Mouse (Mus musculus) stomach, embryonic 15.5 days (tissue): ENCODE measurements at regions not wholly inside any gene's neighbourhood (a gene's known extent, or its start where the extent isn't known, plus 50 kb on each side); places are given as distances from the start of the nearest gene placed in this dataset.

Source experiments
- ATAC-seq: fragments of 200-750 bp; cut with Nextera tagmentation; 2 replicates; pipeline ENCODE4 v1.8.0; 2017; ENCODE audit warnings: low read depth, moderate number of reproducible peaks, moderate TSS enrichment; ENCODE audit not compliant: insufficient read depth, low FRiP score
- H3K27ac ChIP-seq: fragments of 300-500 bp; sonication (generic); 2 replicates; pipeline ENCODE4 v1.5.1; 2015; ENCODE audit warnings: mild to moderate bottlenecking, inconsistent platforms
- H3K27me3 ChIP-seq: fragments of 300-500 bp; sonication (generic); replicated peaks from 2 replicates; pipeline ENCODE4 v1.6.1; 2015; ENCODE audit warnings: inconsistent platforms
- H3K36me3 ChIP-seq: fragments of 300-500 bp; sonication (generic); 2 replicates; pipeline ENCODE4 v1.6.1; 2015; ENCODE audit warnings: inconsistent platforms
- H3K4me1 ChIP-seq: fragments of 300-500 bp; sonication (generic); 2 replicates; pipeline ENCODE4 v1.6.1; 2015; ENCODE audit warnings: inconsistent platforms
- H3K4me2 ChIP-seq: fragments of 300-500 bp; sonication (generic); 2 replicates; pipeline ENCODE4 v1.6.1; 2015; ENCODE audit warnings: mild to moderate bottlenecking, inconsistent platforms
- H3K4me3 ChIP-seq: fragments of 300-500 bp; sonication (generic); replicated peaks from 2 replicates; pipeline ENCODE4 v1.5.1; 2015; ENCODE audit warnings: inconsistent platforms
- H3K9ac ChIP-seq: fragments of 300-500 bp; sonication (generic); 2 replicates; pipeline ENCODE4 v1.6.1; 2015; ENCODE audit warnings: inconsistent platforms
- H3K9me3 ChIP-seq: fragments of 300-500 bp; sonication (generic); 2 replicates; pipeline ENCODE4 v1.6.1; 2016; ENCODE audit warnings: inconsistent platforms
- WGBS: fragments of 180-500 bp; shearing (Covaris S2); methylation state at CpG from one replicate; pipeline ENCODE4 v1.1.7; 2015; 5-methylcytosine and 5-hydroxymethylcytosine counted together

DNA sequence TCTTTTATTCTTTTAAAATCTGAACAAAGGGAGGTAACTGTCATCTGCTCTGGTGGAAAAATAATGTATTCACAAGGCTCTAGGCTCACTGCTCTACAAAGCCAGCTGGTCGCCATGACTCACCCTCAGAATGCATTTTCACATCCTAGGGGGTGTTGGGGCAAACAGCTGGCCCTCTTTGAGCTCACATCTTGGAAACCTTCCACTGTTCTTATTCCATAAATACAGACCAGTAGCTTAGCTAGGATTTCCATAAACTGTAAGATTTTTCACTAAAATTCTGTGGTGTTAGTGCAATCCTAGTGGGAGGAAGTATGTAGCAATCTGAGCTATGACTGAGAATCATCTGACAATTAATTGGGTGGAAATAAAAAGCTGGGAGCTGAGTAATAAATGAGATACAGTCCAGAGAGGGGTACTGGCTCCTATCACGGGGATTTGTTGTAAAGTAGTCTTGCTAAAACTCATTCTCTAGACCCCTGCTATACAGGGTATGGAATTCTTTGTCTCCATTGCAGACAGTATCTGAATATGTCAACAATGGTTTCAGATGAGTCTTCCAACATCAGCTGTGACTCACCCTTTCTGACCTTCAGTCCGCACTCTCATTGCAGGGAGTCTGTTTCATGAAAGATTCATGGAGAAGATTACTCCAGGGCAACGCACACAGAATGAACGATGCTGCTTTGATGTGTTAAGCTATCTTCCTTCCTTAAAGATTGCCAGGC, 67.2 kb upstream of the Vav3 start:
- Histone ChIP-seq H3K9me3 (no peaks in the 10 kb centered on the region), H3K9ac (no peak overlapping the region), H3K27ac (no peak overlapping the region), H3K36me3 (no peaks in the 10 kb centered on the region), H3K27me3 (no peaks in the 10 kb centered on the region), H3K4me3 (no peak overlapping the region), H3K4me1 (no peaks in the 10 kb centered on the region), H3K4me2 (no peak overlapping the region)
- 40% methylated on average over 5 of the region's 5 CpGs for WGBS
- no peak; the same call in 1 of the 2 replicates for ATAC-seq

DNA sequence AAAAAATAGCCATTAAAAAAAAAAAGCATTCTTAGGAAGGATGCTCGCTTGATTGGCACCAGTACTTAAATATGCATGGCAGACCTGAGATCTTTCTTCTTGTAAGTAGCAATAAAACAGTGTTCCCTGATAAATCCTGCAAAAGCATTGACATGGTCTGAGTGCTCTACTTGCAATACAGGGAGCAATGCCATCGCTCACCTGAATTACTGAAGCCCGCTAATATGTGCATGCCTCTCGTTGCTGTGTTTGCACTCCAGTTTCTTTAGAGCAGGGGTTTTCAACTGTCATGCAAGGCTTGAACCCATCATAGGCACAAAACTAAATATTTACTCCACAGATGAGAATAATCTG, 66.7 kb upstream of the Vav3 start:
- Histone ChIP-seq H3K9ac (no peak overlapping the region), H3K27ac (no peak overlapping the region), H3K4me3 (no peak overlapping the region), H3K36me3 (no peaks in the 10 kb centered on the region), H3K9me3 (no peaks in the 10 kb centered on the region), H3K4me2 (no peak overlapping the region), H3K4me1 (no peaks in the 10 kb centered on the region), H3K27me3 (no peaks in the 10 kb centered on the region)
- ATAC-seq = no peak
- WGBS = 72% methylated on average over 4 of the region's 4 CpGs

DNA sequence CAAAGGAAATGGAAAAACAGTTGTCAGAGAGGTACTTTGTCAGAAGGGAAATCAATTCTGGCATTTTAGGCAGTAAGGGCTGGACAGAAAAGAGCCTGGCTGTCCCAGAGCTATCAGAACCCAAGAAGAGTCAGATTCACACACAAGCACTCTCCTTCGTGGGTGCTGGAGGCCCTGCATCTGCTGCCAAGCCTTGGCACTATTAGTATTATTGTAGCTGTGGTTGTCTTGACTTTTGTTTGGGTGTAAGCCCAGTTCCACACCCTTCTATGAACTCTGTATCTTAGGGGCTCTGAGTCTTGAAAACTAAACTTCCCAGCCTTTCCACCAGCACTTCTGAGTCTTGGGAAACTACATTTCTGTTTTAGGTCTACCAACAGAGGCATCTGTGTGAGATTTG, 61.4 kb upstream of the Vav3 start:
- no peak for ATAC-seq
- no peak overlapping the region for H3K4me3 ChIP-seq
- no peaks in the 10 kb centered on the region for H3K9me3 ChIP-seq

DNA sequence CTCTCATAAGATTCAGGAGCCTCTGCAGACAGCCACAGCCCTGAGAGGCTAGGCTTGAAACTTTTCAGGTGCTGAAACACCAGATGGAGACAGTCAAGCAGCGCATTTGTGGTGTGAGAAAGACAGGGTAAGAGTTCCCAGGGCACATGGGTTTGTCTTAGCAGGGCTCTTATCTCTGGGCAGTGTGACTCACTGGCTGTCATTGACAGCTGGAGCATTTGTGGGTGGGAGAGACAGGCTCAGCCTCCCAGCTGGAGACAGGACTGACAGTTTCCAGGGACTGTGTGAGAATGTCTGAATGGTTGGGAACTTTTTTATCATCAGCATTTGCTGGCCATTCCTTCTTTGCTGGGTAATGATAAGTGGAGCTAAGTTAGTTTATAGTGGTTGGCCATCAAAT, 53.9 kb upstream of the Vav3 start:
- Histone ChIP-seq H3K9ac (no peak overlapping the region), H3K27ac (0 out of 2 replicates have a peak overlapping the region, but pooled peaks have one; percentile 40), H3K4me3 (no peak overlapping the region), H3K36me3 (no peaks in the 10 kb centered on the region), H3K4me2 (no peak overlapping the region), H3K27me3 (no peaks in the 10 kb centered on the region), H3K9me3 (no peaks in the 10 kb centered on the region), H3K4me1 (no peaks in the 10 kb centered on the region)
- WGBS = 27% methylated on average over 1 of the region's 1 CpGs
- ATAC-seq = peak; percentile 91

More for the DNA sequence above, 61.4 kb upstream of the Vav3 start:
- no peak overlapping the region for H3K4me2 ChIP-seq
- H3K27ac ChIP-seq = no peak overlapping the region
- no peaks in the 10 kb centered on the region for H3K36me3 ChIP-seq
- H3K27me3 ChIP-seq = no peaks in the 10 kb centered on the region
- no peaks in the 10 kb centered on the region for H3K4me1 ChIP-seq
- WGBS = 36% methylated on average over 1 of the region's 1 CpGs
- H3K9ac ChIP-seq = no peak overlapping the region
